Mouse (Mus musculus): ENCODE measurements around the gene Map2k3.
A peak's percentile ranks its signal among the peaks of the same experiment; 100 is the strongest.
"Not testable (repeated sequence)": the region's sequence is repeated elsewhere in the genome, so short reads cannot be mapped to it uniquely, and the experiment has no call there.

Map2k3 gene

DNA sequence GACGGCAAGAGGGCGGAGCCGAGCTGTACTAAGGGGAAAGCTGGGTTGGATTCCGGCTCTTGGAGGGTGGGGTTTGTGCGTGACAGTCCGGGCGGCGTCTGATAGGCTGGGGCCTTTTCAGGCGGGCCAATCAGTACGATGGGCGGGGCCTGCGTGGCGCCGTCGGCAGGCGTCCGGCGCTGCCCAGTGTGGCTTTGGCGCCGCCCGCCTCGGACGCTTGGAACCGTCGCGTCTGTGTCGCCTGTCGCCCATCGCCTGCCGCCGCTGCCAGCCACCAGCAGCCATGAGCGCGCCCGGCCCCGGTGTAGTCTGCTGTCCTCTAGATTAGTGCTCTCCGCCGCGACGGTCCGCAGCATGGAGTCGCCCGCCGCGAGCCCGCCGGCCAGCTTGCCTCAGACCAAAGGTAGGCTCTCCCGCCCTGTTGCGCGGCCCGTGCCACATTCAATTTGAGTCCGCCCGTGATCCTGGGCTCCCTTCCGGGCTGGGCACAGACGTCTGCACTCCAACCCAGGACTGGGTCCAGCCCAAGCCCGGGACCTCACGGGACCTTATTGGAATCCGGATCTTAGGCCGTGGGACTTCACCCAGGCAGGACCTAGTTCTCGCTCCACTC, at the start of gene Map2k3:
Gene Map2k3 (plus strand): TSS at position 165 of the 613 bp plus-strand sequence.
- peak; percentile 95 for DNase-seq

DNA sequence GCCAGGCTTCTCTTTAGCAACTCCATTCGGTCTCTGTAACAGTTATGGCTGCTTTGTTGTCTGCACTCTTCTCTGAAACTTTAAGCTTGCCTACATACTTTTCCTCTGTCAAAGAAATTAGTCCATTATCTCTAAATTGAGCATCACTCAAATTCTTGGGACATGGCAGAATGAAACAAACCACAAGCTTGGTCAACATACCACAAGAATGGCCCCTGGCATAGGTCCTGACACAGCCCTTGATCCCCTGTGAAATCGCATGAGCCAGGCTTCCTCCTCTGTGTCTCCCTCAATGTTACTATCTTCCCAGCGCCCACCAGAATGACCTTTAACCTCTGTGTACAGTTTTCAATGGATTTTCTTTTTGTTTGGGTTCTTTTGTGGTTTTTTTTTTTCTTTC, 49.4 kb upstream of the Map2k3 start:
- no peak for DNase-seq

DNA sequence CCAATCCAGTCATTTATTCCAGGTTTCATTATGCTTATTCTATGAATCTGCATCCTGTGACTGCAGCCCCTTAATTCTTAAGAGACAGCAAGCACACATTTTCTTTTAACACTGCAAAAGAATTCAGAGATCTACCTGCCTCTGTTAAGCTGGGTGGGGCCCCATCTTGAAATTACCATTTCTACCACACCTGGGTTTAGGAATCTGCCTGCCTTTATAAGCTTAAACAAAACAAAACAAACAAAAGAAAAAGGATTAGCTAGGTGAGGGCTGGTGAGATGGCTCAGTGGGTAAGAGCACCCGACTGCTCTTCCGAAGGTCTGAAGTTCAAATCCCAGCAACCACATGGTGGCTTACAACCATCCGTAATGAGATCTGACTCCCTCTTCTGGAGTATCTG, 44.8 kb upstream of the Map2k3 start:
- not testable (repeated sequence) for DNase-seq

DNA sequence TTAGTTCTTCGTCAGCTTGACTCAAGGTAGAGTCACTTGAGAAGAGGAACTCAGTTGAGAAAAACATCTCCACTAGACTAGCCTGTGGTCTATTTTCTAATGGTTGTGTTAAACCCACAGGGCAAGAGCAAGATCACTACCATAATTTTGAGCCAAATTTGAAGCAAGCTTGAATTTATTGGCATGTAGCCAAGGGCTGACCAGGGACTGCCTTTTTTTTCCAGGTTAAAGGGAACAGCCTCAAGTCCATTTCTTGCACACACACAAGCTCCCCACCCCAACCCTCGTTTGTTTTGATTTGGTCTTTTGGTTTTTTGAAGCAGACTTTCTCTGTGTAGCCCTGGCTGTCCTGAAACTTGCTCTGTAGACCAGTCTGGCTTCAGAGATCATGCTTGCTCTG, 42.0 kb upstream of the Map2k3 start:
- DNase-seq: no peak

DNA sequence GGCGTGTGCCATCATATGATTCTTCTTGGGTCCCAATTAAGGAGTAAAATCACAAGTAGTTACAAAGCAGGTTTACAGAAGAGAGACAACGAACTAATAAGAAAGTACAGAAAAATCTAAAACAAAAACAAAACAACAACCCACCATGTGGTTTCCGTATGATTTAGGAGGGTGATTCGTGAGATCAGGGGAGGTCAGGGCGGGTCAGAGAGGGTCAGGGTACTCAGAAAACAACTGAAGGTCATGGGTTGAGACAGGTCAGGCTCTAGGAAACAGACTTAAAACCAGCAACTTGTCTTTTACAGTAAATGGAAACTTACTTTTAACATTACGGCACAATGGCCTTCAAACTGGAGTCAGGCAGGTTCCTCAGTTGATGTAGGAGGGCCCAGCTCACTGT, 41.5 kb upstream of the Map2k3 start:
- no peak for DNase-seq

DNA sequence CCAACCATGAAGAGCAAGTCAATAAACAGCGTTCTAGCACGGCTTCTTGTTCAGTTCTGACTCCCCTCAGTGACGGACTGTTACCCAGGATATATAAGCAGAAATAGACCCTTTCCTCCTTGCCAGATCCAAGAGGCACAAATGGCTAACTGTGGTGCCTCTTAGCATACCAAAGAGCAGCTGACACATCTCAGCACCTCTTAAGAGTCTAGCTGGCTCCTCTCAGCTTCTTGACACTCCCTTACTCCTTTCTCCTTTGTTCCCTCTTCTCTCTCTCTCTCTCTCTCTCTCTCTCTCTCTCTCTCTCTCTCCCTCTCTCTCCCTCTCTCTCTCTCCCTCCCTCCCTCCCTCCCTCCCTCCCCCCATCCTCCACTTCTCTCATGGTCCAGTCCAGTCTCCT, 41.1 kb upstream of the Map2k3 start:
- DNase-seq: no peak

DNA sequence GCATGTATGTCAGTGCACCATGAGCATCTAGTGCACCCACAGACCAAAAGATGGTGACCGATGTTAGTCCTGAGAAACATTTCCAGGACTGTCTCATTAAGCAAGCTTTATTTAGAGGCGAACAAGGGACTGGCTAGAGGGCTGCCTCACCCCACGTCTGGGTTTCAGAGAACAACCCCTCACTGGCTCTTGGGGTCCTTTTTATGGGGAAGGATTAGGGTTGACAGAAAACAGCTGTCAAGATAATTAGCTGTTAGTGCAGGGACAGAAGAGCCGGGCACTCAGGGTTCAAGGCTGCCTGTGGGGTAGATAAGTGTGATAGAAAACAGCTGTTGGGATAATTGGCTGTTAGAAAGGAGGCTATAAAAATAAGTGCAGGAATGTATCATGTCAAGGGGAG, 35.9 kb upstream of the Map2k3 start:
- no peak for DNase-seq

DNA sequence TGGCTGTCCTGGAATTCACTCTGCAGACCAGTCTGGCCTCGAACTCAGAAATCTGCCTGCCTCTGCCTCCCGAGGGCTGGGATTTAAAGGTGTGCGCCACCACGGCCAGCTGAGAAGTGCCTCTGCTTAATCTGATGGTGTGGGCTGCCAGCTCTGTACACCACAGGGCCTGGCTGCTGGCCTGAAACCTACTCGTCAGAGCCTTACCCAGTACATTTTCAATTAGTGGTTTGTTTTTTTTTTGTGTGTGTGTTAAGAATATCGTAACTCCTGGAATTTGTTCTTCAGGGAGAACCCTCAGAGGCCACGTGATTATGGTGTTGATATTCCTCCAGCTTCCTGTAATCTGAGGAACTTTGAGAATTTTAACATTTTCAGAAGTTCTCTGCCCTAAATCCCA, 29.8 kb upstream of the Map2k3 start:
- no peak for DNase-seq

DNA sequence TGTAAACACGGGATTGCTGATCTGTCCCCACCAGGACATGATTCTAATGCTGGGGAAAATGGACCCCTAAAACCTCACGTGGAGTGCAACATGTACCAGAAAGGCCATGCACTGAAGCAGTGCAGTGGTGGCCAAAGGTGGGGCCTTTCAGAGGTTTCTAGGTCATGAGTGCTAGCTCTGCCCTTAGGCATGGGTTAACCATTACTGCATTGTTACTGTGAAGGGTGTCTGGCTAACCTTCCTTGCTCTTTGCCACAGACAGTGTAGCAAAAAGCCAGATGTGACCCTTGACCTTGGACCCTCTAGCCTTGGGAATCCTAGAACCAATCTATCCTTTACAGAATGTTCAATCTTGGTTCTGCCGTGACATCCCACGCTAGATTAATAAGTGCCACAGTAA, 29.3 kb upstream of the Map2k3 start:
- no peak for DNase-seq

DNA sequence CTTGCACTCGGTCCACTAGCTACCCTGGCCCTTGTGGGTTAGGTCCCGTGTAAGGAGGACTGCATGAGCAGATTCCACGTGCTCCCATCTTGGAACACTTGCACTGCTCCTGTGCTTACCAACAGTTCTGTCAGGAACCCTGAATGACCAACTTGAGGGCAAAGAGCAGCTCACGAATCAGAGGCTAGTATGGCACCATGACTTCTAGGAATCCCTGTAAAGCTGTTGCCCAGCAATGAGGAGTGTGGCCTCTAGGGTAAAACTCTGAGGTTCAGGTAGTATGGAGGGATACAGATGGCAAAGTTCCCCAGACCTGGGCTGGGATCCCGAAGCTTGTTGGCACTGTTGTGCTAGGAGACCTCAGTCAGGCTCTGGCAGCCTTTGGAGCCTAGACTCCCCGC, 28.2 kb upstream of the Map2k3 start:
- no peak for DNase-seq

DNA sequence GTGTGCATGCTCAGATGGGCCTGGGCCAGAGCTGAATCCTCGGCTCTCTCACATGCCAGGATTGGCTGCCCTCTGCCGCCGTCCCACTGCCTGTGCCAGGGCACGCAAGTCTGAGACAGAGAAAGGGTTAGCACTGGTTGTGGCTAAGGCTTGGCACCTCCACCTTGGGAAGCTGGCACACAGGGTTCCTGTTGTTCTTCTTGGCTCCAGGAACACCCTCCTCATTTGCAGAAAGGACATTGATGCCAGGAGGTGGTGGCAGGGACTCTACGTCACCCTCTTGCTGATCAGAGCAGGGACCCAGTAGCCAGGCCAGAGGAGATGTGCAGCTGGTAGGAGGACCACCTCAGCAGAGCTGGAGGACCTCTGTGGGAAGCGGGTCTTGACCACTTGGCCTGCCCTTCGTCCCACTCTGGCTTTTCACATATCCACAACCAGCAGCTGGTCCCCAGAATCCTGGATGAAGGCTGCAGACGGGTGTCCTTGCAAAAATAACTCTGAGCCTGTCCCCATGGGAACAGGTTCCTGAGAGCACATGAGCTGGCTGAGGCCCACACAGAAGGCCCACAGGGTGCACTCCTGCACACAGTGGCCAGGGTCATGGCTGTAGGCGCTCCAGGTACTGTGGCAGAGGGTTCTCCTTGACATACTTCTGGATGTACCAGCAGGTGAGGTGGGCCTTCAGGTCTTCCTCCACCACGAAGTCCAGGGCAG, 26.3 kb upstream of the Map2k3 start:
- DNase-seq: no peak

DNA sequence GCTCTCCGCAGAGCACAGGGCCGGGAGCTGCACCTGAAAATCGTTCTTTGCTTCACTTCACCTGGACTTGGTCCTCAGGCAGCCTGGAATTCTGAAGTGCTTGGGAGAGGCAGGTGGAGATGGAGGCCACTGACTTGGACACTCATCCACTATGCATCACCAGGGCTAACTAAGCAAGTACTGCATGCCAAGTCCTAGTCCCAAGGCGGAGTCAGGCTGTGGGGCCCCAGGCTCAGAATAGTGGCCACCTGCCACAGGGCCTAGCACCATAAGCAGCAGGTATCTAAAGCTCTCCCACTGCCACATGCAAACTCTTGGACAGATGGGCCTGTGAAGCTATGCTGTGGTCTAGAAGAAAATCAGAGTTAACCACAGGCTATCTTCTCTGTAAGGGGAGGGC, 25.4 kb upstream of the Map2k3 start:
- no peak for DNase-seq

DNA sequence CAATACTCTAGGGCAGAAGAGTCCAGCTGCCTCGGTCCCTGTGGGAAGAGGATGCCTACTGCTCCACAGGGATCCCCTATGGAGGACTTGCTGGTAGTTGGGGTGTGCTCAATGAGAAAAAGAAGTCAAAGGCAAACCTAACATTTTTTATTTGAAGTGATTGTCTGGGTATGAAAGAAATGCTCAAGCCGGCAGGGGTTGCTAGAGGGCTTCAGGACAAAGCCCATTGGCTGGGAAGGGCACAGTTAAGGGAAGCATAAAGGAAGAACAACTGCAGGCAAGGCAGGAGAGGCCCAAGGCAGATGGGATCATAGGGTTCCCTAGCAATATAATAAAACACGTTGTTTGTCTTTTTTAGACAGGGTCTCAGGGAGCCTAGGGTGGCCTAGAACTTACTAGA, 23.8 kb upstream of the Map2k3 start:
- DNase-seq: no peak

DNA sequence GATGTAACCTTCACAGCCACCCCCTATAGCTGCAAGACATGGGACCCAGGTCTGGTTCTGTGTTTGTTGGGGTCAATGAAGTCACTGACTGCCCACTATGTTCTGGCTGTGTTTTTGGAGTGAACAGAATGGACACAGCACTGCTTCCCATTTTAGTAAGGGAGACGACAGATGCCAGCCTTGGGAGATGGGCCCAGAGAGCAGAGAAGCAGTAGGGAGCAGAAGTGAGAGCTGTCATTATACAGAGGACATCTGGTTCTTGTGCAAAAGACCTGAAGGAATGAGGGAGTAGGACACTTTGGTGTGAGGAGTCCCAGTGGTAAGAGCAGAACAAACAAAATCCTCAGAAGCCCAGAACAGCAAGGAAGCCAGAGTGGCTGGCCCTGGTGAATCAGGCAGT, 22.2 kb upstream of the Map2k3 start:
- no peak for DNase-seq

DNA sequence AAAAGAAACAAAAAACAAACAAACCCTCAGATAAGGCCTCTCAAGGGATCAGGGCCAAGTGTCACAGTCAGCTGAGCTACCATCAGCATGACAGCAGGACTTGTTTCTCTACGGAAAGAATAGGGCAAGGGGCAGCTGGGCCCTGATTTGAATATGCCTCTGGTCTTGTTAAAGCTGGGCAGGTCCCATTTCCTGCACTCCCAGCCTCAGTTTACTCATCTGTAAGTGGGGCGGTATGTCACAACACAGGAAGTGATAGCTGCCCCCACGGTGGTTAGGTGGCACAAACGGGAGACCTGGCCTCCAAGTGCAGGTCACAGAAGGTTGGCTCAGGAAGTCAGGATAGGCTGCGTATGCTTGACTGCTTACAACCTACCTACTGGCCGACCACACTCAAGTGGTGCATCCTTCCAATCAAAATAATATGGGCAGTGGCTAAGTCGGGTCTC, 19.3 kb upstream of the Map2k3 start:
- DNase-seq: peak; percentile 12

DNA sequence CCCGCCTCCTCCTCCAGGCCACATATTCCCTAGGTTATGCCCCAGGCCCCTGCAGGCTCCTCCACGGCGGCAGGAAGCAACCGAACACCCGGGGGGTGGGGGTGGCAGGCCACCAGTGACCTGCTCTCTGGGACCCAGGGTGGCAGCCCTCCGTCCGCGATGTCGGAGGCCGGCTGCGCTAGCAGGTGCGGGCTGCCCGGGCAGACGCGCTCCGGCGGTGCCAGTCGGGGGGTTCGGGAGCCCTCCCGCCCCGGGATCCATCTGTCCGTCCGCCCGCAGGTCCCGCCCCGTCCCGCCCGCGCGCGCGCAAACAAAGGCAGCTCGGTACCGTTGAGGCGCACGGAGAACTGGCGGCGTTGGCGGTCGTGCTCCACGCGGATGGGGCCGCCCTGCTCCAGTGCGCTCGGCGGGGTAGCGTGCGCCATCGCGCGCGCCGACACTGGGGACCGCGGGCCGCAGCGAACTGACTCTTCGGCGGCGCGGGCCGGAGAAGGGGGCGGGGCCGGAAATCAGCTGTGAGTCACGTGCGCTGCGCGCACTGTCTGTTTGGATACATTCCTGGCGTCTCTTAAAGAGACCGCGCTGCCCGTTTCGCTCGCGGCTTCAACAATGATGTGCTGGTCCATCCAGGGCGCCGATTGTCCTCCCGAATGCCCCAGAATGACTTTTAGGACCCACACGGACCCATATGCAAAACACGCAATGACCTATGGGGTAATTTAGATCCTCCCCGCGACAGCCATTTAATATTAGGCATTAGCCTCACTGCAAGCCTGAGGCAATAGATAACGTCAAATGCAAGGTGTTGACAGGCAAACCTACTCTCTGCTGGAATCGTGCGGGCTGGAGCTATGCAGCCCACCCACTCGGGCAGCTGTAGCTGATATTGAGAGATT, 18.3 kb upstream of the Map2k3 start:
- peak; percentile 92 for DNase-seq

DNA sequence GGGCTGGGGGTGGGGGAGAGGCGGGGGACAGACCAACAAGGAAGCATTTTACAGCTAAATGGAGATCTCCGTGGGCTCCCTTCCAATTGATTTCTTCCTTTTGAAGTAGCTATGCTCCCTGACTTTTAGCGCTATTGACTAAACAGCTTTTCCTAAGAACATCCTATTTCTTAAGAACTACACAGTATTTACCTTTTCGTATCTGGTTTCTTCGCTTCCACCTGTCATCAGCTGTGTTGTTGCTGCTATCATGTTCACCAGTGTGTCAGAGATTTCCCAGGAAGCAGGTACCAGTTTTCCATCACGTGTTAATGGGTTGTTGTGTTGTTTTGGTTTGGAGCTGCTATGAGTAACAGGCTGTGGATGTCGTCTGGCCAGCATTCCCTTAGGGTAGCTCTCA, 17.3 kb upstream of the Map2k3 start, which contains the start of gene Natd1:
Gene Natd1 (minus strand): TSS at position 260 of the 400 bp plus-strand sequence.
- DNase-seq: no peak

DNA sequence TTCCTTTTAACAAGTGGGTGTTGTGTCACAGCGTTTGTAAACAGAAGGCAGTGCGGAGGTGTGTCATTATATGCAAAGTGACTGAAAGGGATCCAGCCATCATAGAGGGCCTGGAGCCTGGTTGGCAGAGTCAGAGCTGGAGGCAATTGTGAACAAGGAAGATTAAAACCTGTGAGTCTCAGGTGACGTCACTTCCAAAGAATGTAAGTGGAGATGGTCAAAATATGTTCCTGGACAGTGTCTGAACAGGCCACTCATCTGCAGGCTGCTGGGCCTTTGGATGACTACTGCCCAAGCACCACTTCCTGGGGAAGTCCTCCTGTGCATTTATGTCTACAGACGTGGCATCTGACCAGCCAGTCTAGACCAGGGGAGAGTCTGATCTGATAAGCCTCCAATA, 16.6 kb upstream of the Map2k3 start:
- DNase-seq: no peak

DNA sequence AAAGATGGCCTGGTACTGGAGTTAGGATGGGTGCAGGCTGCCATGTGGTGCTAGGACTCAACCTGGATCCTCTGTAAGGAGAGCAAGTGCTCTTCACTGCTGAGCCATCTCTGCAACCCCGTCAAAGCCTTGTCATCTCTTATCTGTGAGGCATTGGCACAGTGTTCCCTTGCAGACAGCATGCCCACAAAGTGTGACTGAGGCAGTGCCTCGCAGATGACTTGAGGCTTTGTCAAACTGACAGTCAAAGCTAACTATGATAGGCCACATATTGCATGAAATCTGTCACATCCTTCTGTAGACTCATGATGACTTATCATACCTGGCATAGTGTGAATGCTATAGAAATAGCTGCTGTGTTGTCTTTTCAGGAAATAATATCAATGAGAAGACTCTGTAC, 11.8 kb upstream of the Map2k3 start:
- DNase-seq: no peak

DNA sequence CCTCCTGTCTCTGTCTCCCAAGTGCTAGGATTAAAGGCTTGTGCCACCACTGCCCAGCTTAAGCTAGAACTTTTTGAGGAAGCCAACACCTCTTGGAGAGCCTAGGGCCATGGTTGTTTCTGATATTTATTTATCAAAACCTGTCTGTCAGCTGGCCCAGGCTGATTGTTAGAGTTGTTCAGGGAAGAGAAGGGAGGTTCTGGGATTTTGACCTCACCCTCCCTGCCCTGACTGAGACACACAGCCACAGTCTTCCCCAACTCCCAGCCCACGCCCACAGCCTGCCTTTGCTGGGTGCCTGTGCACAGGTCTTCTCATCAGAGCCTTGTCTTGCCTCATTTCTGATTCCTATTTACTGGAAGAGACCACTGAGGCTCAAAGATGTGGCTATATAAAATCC, 9.6 kb upstream of the Map2k3 start:
- DNase-seq: no peak

DNA sequence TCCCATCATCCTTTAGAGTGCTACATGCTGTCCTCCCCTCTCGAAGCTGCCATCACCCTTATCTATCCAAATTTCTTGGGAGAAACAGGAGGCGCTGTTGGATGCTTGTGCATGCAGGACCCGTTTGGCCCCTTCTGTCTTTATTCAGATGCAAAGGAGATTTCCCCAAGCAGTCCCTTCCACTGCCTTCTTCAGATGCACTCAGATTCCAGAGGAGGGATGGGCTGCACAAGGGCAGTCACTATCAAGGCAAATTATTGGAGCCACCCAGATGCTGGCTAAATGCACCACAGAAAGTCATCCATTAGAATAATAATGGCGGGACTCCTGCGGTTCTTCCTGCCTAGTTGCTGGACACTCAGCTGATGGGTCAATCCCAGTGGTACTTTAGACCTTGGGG, 8.9 kb upstream of the Map2k3 start:
- no peak for DNase-seq

DNA sequence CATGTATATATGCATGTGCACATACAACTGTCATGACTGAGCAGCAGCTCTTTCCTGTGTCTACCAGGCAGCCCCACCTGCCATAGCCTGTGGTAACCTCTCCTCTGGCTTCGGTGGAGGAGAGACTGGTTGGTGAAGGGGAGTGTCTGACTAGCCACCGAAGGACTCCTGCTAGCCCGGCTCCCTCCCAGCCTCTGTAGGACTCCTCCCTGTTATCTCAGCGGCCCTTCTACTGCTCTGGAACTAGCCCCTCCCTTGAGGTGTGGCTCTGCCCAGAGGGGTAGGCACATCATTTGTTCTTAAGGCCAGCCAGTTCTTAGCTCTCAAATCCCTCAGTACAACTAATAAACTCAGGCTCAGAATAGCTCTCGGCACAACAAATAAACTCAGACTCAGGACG, 7.3 kb upstream of the Map2k3 start:
- DNase-seq: no peak

DNA sequence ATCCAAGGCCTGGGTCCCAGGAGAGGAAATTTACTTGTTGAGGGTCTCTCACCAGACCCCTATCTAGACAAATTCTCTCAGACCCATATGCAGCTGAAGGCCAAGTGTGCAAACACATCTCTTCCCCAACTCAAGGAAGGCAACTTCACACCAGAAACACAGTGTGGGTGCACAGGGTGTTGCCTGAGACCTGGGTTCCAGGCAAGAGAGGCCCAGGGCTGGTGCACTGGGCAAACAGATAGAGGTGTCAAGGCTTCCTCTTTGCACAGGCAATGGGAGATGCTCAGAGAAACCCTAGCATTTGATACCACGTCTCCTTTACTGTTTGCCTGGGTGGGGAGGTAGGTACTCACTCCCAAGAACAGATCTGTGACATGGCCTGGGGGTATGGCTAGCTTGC, 6.9 kb upstream of the Map2k3 start:
- no peak for DNase-seq

DNA sequence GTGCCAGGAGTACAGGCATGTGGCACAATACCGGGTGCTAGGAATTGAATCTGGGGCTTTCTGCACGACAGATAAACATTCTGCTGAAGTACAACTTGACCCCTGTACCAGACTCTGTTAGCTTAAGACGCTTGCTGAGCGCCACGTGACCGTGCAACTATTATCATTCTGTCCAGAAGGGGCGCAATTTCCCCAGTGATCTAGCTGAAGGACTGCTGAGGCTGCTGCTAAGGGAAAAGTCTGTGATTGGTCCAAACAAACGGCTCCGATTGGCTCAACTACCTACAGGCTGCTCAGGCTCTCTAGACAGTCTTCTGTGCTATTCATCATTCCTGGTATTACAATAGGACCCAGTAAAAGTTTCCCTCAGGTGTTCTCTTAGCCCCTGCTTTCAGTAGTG, 4.6 kb upstream of the Map2k3 start:
- DNase-seq: peak; percentile 90
